Mouse (Mus musculus) G1E (cell line): ENCODE data around the gene Herc4. TPM values are rescaled to one million over a fixed set of nuclear protein-coding genes. Genes with fewer than 3 reads are reported as not detected.

Source experiments
- ATAC-seq: 2 replicates; pipeline ENCODE4 v1.8.0; 2016; ENCODE audit warnings: mild to moderate bottlenecking; ENCODE audit not compliant: insufficient number of reproducible peaks, poor library complexity, low FRiP score, severe bottlenecking; ENCODE audit errors: extremely low read depth
- DNase-seq: peaks from one replicate; pipeline ENCODE4 v3.0.0; 2012; ENCODE audit warnings: low spot score
- H3K27me3 ChIP-seq: 2 replicates; pipeline ENCODE4 v1.6.1; 2012; ENCODE audit warnings: mild to moderate bottlenecking, low read length, inconsistent platforms; ENCODE audit not compliant: insufficient read depth
- H3K36me3 ChIP-seq: replicated peaks from 2 replicates; pipeline ENCODE3; 2012; ENCODE audit warnings: mild to moderate bottlenecking, inconsistent platforms
- H3K4me1 ChIP-seq: 2 replicates; pipeline ENCODE4 v1.6.1; 2012; ENCODE audit warnings: low read depth, low read length, inconsistent platforms, mixed read lengths; ENCODE audit not compliant: insufficient read depth
- H3K4me3 ChIP-seq: 2 replicates; pipeline ENCODE4 v1.5.1; 2012; ENCODE audit warnings: low read depth, mild to moderate bottlenecking, inconsistent platforms, low read length, moderate library complexity, mixed read lengths
- H3K9me3 ChIP-seq: replicated peaks from 2 replicates; pipeline ENCODE4 v1.6.1; 2012; ENCODE audit warnings: inconsistent platforms
- CTCF ChIP-seq: IDR thresholded peaks from 2 replicates; pipeline ENCODE4 v1.5.1; 2012; ENCODE audit warnings: low read depth, low read length, inconsistent platforms, mixed read lengths
- GATA1 ChIP-seq: IDR thresholded peaks from 2 replicates; pipeline ENCODE4 v1.6.1; 2012; ENCODE audit warnings: borderline replicate concordance, low read length, inconsistent platforms, mixed read lengths
- GATA2 ChIP-seq: IDR thresholded peaks from 2 replicates; pipeline ENCODE4 v1.6.1; 2012; ENCODE audit warnings: low read depth, low read length, inconsistent platforms, borderline replicate concordance
- POLR2AphosphoS5 ChIP-seq: IDR thresholded peaks from 2 replicates; pipeline ENCODE4 v1.6.1; 2012; ENCODE audit warnings: low read depth, low read length, inconsistent platforms; ENCODE audit not compliant: insufficient replicate concordance
- TAL1 ChIP-seq: conservative IDR thresholded peaks from 2 replicates; pipeline ENCODE4 v1.6.1; 2012; ENCODE audit warnings: low read depth, low read length, inconsistent platforms, mixed read lengths
- polyA plus RNA-seq: library from polyadenylated mRNA; stranded (reverse); fragments of >175 nt; gene quantifications from 2 replicates; pipeline ENCODE4 v1.2.3, GENCODE M21; 2012
- total RNA-seq, 2 experiments: library from RNA; stranded (forward) in 1 of 2; stranded (reverse) in 1 of 2; fragments of 200-1000 nt in 1 of 2; fragments of >200 nt in 1 of 2; fragmentation: Nextera tagmentation in 1 of 2; gene quantifications; 2 replicates each; pipeline ENCODE4 v1.2.3; 2014 to 2017

Gene Herc4
- total and polyA plus RNA-seq, 3 experiments = 5.8 to 62.3 (median 32.9) TPM

DNA sequence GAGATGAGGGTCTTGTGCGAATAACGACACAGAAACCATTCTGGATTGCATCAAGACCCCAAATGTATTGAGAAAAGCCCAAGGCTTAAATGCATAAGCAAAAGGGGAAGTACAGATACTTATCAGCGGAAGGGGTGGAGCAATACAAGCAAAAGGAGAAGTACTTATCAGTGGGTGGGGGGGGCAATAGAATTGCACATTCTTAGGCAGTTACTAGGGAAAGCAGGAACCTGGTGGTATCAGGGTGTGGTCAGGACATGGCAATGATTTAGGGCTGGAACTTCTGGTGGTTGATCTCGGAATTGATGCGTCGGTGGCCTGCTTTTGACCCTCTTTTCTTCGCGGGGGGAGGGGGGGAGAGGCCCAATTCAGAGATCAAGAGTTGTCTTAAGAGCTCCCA is 7.7 kb upstream of the Herc4 start:
- Histone ChIP-seq H3K9me3 (peaks cover 15% of the 10 kb centered on the region), H3K36me3 (no peaks in the 10 kb centered on the region), H3K4me3 (no peak overlapping the region), H3K4me1 (no peaks in the 10 kb centered on the region), H3K27me3 (no peaks in the 10 kb centered on the region)
- TF ChIP-seq TAL1 = no peak
- TF ChIP-seq GATA2 = no peak
- no peak for TF ChIP-seq POLR2AphosphoS5
- TF ChIP-seq CTCF = no peak
- no peak for TF ChIP-seq GATA1
- ATAC-seq = no peak
- no peak for DNase-seq

GRCm38 (mm10) chr10:63236663-63237062 is 6.9 kb upstream of the Herc4 start:
- DNase-seq (no peak), ATAC-seq (no peak)
- Histone ChIP-seq H3K4me3 (no peak overlapping the region), H3K4me1 (no peaks in the 10 kb centered on the region), H3K36me3 (no peaks in the 10 kb centered on the region), H3K27me3 (no peaks in the 10 kb centered on the region), H3K9me3 (peaks cover 15% of the 10 kb centered on the region)
- no peak for TF ChIP-seq POLR2AphosphoS5
- TF ChIP-seq GATA2 = no peak
- no peak for TF ChIP-seq GATA1
- TF ChIP-seq CTCF = no peak
- no peak for TF ChIP-seq TAL1

DNA sequence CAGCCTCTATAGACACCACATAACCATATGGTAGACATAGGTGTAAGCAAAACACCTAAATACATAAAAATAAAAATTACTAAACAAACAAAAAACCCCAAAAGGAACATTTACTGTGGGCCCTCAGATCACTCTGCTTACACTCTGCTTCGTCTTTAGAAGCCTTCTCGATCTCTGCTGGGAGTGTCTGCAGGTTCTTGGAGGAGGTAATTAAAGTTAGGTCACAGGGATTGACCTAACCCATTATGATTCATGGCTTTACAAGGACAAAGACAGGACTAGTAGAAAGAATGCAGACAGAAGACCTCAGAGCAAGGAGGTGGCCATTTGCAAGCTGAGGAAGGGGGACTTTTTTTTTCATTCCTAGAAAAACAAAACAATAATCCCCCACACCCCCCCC is 6.4 kb upstream of the Herc4 start:
- ATAC-seq (no peak), DNase-seq (no peak)
- TF ChIP-seq POLR2AphosphoS5 (no peak), GATA2 (no peak), TAL1 (no peak), CTCF (no peak), GATA1 (no peak)
- H3K4me1 ChIP-seq = no peaks in the 10 kb centered on the region
- H3K36me3 ChIP-seq = no peaks in the 10 kb centered on the region
- no peaks in the 10 kb centered on the region for H3K27me3 ChIP-seq
- H3K4me3 ChIP-seq = no peak overlapping the region
- H3K9me3 ChIP-seq = peaks cover 15% of the 10 kb centered on the region

DNA sequence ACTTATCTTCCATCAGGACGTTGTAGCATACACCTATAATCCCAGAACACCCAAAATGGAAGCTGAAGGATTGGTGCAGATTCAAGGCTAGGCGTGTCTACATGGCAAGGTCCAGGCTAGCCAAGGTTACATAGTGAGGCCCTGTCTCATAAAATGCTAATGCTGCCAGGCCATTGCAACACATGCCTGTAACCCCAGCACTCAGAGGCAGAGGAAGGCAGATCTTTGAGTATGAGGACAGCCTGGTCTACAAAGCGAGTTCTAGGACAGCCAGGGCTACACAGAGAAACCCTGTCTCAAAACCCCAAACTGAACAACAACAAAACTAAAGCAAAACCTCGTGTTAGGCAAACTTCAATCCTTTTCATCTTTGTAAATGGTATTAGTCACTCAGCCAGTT is 5.5 kb upstream of the Herc4 start:
- Histone ChIP-seq H3K36me3 (no peaks in the 10 kb centered on the region), H3K9me3 (peaks cover 15% of the 10 kb centered on the region), H3K4me3 (no peak overlapping the region), H3K4me1 (no peaks in the 10 kb centered on the region), H3K27me3 (no peaks in the 10 kb centered on the region)
- DNase-seq (no peak), ATAC-seq (no peak)
- TF ChIP-seq TAL1 (no peak), CTCF (no peak), GATA1 (no peak), GATA2 (no peak), POLR2AphosphoS5 (no peak)

DNA sequence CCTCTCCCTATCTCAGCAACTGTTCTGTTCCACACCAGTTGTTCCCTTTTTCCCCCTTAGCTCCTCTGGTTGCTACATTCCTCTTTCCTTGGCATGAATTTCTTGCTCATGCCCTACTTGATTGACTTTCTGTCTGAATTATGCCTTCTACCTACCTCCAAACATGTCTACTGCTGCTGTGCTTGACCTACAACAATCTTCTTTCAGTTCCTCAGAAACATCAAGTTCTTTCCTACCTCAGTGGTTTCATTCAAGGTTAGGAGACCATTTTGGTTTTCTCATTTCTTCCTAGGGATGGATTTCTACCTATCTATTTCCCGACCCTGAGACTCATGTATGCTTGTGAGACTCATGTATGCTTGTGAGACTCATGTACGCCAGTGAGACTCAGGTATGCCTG is 3.8 kb upstream of the Herc4 start:
- no peaks in the 10 kb centered on the region for H3K36me3 ChIP-seq
- no peaks in the 10 kb centered on the region for H3K27me3 ChIP-seq
- ATAC-seq (no peak), DNase-seq (no peak)
- H3K9me3 ChIP-seq = peaks cover 13% of the 10 kb centered on the region
- H3K4me1 ChIP-seq = no peaks in the 10 kb centered on the region
- TF ChIP-seq TAL1 = no peak
- no peak for TF ChIP-seq CTCF
- TF ChIP-seq POLR2AphosphoS5 = no peak
- TF ChIP-seq GATA1 = no peak
- no peak for TF ChIP-seq GATA2
- H3K4me3 ChIP-seq = no peak overlapping the region

- no peak for DNase-seq
- no peak overlapping the region for H3K4me3 ChIP-seq
- H3K27me3 ChIP-seq = no peaks in the 10 kb centered on the region
- peaks cover 5% of the 10 kb centered on the region for H3K9me3 ChIP-seq
- H3K4me1 ChIP-seq = no peaks in the 10 kb centered on the region
- peaks cover 3% of the 10 kb centered on the region for H3K36me3 ChIP-seq
- TF ChIP-seq TAL1 (no peak), GATA2 (no peak), POLR2AphosphoS5 (no peak), GATA1 (no peak)
- ATAC-seq = no peak
Observed at GRCm38 (mm10) chr10:63240868-63241271, 2.7 kb upstream of the Herc4 start.
